Mouse (Mus musculus) liver, postnatal 0 days (tissue): ENCODE data around the gene Gpr119.

Experiments used
- CTCF ChIP-seq: sonication (generic); IDR thresholded peaks from 2 replicates; pipeline ENCODE4 v1.5.1; 2016; ENCODE audit warnings: antibody characterized with exemption, low read depth
- EP300 ChIP-seq: IDR thresholded peaks from 2 replicates; pipeline ENCODE4 v1.6.1; 2016; ENCODE audit warnings: antibody characterized with exemption, low read depth, mild to moderate bottlenecking

DNA sequence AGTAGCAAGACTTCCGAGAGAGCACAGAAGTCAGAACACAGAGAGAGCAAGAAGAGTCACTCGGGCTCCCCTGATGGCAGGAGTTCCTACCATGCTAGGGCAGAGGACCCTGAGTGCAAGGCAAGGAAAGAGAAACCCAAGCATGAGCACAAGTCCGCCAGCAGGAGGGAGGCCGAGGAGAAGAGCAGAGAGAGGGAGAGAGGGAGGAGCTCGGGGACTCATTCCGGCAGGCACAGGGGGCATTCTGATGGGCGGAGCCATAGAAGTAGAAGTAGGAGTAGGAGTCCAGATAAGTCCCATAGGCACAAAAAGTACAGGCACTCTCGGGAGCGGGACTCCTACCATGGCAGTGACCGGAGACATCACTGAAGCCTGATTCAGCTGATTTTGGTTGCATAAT is 35.4 kb upstream of the Gpr119 start:
- no peak for TF ChIP-seq CTCF
- TF ChIP-seq EP300: no peak
